Mouse (Mus musculus) left cerebral cortex, adult 11 months (tissue): ENCODE measurements around the gene Blcap.
A peak's percentile ranks its signal among the peaks of the same experiment; 100 is the strongest.
"Not testable (repeated sequence)": the region's sequence is repeated elsewhere in the genome, so short reads cannot be mapped to it uniquely, and the experiment has no call there.

Experiments used
- DNase-seq: peaks from one replicate; pipeline ENCODE4 v3.0.0; 2022; ENCODE audit warnings: low spot score

Blcap gene

GRCm38 (mm10) chr2:157571224-157571832, at the start of gene Blcap:
TSS of gene Blcap (minus strand) at chr2:157571274.
- no peak for DNase-seq

DNA sequence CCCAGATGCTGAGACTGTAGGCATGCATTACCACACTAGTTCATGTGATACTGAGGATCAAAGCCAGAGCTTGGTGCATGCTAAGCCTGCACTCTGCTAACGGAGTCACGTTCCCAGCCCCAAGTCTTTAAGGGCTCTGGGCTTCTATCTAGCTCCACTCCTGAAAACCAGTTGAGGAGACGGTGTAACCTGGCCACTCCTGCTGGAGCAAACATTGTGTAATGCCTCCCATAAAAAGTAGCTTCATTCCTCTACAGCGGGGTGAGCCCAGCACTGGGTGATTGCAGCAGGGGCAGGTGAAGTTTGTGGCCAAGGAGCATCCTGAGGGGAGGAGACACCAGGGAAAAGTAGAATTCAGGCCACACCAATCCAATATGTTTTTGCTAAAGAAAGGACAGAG, 47.3 kb upstream of the Blcap start:
- DNase-seq, result no peak

DNA sequence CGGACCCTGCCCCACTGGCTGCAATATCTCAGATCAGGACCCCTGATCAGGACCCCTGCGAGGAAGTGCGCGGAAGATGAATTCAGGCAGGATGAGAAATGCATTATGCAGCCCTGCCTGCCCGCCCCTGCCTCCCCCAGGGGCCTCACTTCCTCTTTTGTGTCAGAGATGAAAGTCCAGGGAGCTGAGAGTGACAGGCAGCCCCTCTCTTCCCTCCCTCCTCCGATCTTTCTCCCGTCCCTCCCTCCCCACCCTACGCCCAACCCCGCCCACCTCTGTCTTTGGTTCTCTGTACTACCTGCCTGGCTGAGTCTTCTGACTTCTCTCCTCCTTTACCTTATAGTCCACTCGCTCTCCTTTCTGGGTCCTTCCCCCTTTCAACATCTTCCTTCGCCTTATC, 42.9 kb upstream of the Blcap start:
- DNase-seq, result no peak

DNA sequence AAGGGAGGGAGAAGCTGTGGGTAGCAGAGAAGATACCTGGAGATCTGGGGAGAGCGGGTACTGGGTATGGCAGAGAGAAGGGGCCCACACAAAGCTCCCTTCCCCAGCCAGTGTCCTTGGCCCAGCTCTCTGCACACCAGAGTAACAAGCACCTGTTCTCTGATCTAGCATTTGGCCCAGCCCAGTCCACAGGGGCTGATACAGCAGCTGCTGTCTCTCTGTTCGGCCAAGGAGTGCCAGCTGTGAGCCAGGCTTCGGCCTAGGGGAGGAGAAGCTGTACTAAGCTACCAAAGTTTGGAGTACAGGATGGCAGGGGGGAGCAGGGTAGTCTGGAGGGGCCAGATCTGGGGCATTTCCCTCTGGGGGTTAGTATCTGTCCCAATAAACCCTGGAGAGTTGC, 40.7 kb upstream of the Blcap start:
- no peak for DNase-seq

- no peak for DNase-seq
Measured at GRCm38 (mm10) chr2:157607542-157608236, 36.6 kb upstream of the Blcap start.

- DNase-seq, result peak; percentile 39
Measured at GRCm38 (mm10) chr2:157605025-157605675, 34.1 kb upstream of the Blcap start.

- DNase-seq, result no peak
Measured at GRCm38 (mm10) chr2:157601435-157601839, 30.4 kb upstream of the Blcap start.

- no peak for DNase-seq
Measured at GRCm38 (mm10) chr2:157596876-157597566, 25.9 kb upstream of the Blcap start.

DNA sequence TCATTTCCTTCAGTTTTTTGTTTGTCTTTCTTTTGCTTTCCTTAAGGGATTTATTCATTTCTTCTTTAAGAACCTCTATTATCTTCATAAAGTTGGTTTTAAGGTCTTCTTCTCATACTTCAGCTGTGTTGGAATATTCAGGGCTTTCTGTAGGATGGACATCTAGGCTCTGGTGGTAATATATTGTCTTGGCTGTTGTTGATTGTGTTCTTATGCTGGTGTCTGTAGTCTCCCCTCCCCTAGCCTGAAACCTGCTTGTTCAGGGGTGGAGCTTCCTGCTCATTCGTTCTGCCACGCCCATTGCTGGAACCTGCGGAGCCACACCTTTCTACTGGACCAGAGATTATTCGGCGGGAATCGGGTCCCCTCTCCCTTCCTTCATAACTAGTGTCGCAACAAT, 14.3 kb upstream of the Blcap start:
- not testable (repeated sequence) for DNase-seq

DNA sequence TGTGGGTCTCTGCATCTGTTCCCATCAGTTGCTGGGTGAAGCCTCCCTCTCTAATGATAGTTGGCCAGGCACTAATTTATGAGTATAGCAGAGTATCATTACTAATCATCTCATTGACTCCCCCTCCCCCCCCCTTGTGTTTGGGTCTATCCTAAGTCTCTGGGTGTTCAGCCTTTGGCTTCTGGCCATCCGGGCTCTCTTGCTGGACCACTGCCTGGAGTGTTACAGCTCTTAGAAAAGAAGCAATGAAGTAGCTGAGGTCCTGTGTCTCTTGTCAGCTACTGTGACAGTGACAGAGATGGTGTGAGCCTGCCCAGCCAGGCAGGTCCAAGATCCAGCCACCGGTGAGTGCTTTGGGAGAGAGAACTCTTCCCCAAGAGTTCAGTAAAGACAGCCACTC, 1.7 kb upstream of the Blcap start:
- DNase-seq, result no peak

DNA sequence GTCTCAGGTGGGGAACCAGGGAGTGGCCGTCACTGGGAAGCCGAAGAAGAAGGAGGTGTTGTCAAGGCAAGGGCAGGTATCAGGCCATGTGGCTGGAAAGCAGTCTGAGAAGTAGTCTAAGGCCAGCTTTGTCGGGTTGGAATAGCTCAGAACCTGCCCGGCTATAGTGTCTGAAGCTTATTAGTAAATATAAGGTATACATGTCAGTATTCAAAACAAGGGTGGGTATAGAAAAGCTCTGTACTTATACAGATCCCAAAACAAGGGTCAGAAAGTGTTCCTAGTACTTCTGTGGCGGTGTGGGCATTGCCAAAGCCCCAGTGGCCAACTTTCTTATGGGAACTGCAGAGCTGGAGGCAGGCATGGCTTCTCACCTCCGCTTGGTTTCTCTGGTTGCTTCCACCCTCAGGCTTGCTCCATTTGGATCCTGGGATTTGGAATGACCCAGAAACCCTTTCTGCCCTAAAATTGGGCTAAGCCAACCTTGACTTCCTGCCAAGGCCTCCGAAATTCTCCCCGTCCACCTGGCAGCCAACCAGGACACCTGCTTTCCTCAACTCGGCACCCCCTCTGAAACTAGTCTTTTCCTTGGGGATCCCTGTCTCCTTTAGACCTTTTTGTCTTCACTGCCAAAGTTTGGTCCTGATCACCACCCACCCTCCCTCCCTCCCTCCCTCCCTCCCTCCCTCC, 1.1 kb downstream of the Blcap start:
- DNase-seq, result no peak

GRCm38 (mm10) chr2:157568881-157569280, 2.2 kb downstream of the Blcap start:
- DNase-seq, result no peak

- DNase-seq, result no peak
Measured at GRCm38 (mm10) chr2:157567235-157567961, 3.7 kb downstream of the Blcap start.

GRCm38 (mm10) chr2:157566260-157566952, 4.7 kb downstream of the Blcap start:
- peak; percentile 85 for DNase-seq

- no peak for DNase-seq
Measured at GRCm38 (mm10) chr2:157565898-157566259, 5.2 kb downstream of the Blcap start.

- no peak for DNase-seq
Measured at GRCm38 (mm10) chr2:157565446-157565845, 5.6 kb downstream of the Blcap start.

- DNase-seq, result no peak
Measured at GRCm38 (mm10) chr2:157564723-157565122, 6.4 kb downstream of the Blcap start.

GRCm38 (mm10) chr2:157563031-157563430, 8.0 kb downstream of the Blcap start:
- DNase-seq, result no peak

GRCm38 (mm10) chr2:157561165-157561836, 9.8 kb downstream of the Blcap start:
- DNase-seq, result peak; percentile 54

DNA sequence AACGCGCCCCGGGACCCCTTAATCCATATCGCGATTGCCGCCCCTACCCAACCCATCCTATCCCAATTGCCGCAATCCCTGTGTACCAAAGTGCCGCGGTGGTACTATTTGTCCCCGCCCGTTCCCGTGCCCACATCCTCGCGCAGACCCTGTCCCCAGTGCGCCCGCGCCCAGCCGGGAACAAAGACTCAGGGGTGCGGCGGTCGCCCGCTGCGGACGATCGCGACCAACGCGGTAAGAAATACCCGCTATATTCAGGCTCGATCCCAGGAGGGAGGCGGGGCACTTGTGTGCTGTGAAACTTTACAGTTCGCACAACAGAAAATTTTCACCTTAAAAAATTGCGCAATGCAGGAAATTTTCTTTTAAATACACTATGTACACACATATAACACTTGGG, 10.8 kb downstream of the Blcap start:
- no peak for DNase-seq
